Mouse (Mus musculus) adrenal gland, adult 8-10 months (tissue): ENCODE measurements at regions not wholly inside any gene's neighbourhood (a gene's known extent, or its start where the extent isn't known, plus 50 kb on each side); places are given as distances from the start of the nearest gene placed in this dataset.

Source experiments
- DNase-seq: peaks from one replicate; pipeline ENCODE4 v3.0.0; 2022

DNA sequence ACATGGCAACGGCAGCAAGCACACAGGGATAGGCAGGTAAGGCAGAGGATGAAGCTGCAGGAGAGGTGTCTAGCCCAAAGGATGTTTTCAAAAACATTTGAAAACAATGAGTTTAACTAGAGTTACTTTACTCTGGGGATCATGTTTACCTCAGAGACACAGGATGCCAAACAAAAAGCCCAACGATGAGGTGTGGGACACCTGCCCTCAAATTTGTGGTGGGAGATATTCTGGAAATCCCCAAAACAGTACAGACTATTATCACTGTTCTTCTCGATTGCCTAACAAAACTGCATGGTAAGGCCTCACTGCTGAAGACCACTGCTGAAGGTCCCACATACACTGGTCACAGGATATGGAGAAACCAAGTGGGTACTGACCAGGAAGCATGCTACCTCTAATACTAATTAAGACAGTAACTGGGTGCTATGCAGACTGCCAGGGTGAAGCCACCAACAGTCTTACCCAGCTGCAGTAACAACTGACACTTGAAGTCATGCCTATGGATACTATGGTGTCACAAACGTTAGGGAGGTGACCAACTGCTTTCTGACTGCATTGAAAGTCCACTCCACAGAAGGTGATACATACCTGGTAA lies 197.1 kb upstream of the Mkln1 start:
- DNase-seq: no peak

DNA sequence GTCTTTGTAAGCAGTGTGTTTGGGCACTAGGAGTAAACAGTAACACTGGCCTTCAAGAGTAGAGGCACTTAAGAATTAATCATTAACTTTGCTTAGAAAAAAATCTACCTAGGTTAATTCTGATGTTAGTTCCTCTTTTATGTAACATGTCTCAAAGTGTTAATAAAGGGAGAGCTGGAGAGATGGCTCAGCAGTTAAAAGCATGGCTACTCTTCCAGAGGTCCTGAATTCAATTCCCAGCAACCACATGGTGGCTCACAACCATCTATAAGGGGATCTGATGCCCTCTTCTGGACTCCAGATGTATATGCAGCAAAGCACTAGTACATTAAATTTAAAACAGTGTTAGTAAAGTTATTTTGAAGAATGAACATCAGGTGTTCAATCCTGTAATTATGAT lies 195.9 kb upstream of the Mkln1 start:
- DNase-seq: no peak

DNA sequence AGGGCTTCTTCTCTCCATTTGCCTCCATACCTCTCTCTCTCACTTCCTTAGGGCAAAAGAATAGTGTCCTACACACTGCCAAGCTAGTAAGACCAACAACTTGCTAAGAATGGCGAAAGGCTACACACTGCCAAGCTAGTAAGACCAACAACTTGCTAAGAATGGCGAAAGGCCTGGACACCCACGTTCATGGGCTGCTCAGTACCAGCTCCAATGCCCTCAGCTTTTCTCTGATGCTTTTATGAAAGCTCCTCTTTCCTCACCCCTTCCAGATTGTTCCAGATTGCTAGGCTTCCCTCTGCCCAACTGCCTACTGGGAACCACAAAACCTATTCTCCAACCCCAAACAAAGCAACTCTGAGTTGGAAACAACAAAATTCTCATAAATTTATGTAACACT lies 194.1 kb upstream of the Mkln1 start:
- no peak for DNase-seq

DNA sequence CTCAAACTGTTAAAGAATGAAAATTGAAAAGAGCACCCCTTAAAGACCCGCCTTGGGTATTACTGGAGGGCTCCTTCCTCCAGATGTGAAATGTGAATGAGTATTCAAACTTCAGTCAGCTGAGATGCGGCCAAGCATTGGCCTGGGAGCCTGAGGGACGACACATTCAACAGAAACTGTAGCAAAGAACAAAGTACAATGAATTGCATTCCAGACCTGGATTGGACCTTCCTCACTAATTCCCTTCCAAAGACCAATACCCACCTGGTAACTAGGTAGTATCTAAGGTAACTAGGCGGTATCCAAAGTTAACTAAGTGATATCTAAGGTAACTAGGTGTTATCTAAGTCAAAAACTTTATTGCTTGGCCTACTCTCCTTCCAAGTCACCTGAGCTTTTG lies 193.7 kb upstream of the Mkln1 start:
- DNase-seq: no peak

DNA sequence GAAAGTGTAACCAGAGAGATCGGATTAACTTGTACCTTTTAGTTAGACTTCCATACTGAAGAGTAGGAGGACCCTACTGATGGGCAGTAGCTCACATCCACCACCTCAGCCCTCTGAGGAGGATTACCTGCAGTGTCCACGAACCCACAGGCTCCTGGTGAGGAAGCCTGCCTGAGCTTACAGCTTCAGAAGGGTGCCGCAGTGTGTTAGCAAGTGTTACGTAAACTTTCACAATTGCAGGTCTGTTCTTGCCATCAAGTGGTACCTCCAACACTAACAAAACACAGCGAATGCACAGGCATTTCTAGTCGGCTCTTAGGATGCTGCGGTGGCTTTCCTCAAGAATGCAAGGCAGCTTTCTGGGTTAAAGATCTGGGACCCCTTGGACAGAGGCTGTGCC lies 192.4 kb upstream of the Mkln1 start:
- no peak for DNase-seq

DNA sequence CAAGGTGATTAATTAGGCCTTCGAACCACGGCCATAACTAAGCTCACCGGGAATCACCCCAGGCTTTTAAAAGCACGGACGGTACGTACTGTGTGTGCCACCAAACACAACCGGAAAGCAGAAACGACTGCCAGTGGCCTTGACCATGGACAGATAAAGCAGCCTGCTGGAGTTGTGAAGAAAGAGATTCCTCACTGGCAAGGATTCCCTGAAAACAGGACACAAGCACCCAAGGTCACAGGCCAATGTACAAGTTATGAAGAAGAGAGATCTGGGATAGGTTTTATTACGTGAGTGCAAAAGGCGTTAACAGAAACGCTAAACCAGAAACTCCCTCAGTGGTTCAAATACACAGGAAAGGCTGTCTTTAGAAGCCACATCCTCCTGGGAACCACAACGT lies 191.3 kb upstream of the Mkln1 start:
- DNase-seq: peak; percentile 75

DNA sequence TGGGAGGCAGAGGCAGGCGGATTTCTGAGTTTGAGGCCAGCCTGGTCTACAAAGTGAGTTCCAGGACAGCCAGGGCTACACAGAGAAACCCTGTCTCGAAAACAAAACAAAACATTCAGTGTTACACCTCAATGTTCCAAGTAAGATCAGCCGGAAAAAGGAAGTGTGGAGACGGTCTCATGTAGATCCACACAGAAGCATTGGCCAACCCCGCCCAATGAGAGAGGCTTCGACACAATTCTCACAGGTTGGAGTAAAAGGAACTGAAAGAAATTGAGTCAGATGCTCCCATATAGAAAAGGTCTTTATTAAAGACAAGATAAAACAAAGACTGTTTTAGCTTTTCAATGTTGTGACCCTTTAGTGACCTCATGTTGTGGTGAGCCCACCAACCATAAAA lies 190.3 kb upstream of the Mkln1 start:
- DNase-seq: no peak

DNA sequence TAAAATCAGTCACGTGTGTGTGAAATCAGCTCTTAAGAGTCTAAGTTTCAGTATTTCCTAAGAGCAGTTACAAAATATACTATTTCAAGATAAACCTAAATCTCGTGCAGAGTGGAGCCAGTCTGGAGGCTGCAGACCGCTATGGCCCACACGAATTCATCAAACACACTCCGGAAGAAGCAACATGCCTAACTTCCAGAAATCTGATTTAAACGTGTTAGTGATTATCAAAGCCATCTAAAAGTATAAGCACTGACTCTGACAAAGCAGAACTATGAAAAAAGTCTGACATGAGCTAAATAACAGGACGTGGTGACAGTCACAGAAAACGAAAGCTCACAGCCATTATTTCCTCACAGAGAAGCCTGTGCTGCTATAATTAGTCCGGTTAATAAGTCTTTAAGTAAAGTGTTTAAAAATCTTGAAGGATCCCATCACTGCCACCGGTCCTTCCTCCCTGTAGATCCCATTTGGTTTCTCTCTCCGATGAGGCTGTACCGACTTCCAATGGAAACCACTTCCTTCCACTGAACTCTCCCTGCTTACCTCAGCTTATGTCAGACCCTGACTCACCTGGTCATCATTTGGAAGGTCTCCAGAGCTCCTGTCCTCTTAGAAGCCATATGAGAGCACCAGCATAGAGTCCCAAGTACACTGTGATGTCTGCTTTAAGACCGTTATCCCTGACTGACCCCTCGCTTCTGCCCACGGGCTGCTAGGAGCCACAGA lies 189.0 kb upstream of the Mkln1 start:
- no peak for DNase-seq

DNA sequence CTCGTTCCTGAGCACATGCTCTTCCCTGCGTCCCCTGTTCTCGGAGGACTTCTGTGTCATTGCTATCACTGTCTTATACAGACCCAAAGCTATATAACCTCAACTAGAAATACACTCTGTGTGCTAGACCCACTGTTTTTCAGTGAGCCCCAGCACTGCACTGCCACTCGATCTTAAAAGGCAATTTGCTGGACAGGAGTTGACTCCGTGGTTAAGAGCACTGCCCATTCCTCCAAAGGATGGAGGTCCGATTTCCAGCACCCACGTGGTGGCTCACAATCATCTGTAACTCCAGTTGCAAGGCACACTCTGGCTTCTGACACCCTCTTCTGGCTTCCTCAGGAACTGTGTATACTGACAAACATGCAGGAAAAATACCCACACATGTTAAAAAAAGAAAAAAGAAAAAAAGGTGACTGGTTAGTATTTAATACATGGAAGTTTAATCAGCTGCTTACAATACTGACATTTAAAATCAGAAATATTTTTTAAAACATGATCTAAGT lies 188.3 kb upstream of the Mkln1 start:
- DNase-seq: no peak

DNA sequence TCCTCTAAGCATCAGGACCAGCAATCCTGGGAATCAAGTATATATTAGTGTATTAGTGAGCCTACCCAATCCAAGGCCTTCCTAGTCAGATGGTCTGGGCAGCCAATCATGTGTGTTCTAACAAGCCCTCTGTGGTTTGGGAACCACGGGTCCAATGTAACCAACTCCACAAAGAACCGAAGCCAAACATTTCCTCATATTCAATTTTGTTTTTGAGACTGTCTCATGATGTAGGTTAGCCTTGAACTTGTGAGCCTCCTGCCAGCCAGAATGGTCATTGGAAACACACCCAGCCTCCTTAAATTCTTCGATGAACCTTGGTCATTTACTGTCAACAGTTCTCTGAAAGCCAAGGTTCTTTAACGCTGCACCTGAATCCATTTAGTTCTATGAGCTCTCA lies 187.4 kb upstream of the Mkln1 start:
- no peak for DNase-seq

DNA sequence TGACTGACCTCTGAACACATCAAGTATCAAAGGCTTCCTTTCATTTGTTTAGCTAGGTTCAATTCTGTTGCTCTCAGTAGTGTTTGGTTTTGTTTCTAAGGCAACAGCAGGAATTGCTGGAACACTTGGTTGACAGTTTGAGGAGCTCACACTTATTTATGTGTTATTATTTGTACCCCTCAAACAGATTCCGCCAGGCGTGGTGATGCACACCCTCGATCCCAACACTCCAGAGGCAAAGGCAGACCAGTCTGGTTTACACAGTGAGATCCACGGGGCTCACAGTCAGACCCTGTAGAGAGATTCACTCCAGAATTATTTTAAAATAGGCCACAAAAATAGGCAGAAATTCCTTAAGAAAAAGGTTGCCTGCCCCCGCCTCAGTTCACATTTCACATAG lies 186.9 kb upstream of the Mkln1 start:
- DNase-seq: no peak

DNA sequence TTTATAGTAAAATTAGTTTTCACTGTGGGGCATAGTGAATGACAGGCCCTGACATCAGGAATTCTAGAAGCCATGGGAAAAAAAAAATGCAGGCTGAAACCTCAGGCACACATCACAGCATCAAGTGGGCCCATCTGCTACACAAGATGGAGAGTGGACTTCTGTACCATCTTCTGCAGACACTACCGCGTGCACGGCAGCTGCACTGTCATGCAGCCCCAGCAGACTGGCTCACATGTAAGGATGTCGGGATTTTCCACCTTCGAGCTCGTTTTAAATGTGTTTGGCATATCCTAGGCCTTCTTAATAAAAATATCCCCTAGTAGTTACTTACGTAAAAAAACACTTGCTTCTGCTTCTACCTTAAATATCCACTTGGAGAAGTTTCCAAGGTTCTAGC lies 186.5 kb upstream of the Mkln1 start:
- DNase-seq: no peak

DNA sequence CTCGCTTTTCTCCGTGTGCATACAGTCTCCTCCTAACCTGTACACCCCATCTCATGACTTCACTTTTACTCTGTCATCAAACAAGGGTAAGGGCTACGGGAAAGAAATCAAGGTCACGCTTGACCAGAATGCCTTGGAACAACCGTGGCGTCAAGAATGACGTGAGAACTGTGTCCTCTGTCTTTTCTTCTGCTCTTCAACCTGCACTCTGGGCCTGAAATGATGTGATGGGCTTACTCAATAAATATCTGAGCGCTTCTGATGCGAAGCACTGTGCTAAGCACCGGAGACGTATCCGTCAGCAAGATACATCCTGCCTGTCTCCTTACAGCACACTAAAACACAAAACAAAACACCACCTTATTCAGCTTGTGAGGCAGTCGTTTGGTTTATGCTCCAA lies 185.8 kb upstream of the Mkln1 start:
- no peak for DNase-seq

DNA sequence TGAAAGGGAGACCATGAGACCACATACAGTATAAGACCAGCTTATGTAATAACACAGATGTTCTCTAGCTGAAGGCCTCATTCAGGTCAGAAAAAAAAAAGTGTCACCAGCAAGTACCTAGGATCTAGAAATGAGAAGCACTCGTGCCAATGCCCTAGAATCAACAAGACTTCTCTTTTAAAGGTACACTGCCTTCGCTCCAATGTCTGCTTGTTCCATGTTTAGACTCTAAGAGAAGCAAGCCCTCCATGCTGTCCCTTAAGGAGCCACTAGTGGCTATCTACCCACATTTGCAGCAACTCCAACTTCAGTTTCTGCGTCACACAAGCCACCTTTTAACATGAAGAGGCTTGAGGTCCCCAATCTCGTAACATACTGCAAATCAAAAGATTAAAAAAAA lies 185.4 kb upstream of the Mkln1 start:
- no peak for DNase-seq

DNA sequence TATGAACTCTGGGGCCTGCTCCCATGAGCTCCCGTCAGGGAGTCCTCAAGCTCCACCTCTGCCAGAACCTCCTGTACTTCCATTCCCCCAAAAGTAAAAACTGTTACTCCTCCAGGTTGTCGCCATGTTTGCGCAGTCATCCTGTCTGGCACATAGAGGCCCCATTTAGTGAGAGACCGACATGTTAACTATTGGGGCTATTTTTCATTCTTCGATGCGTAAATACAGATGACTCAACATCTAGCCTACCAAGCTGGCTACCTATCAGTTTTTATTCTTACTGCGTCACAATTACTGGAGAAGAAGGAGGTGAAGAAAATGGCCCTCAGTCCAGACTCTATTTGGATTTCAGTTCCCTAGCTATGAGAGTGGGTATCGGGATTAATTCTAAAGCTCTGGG lies 182.9 kb upstream of the Mkln1 start:
- no peak for DNase-seq

DNA sequence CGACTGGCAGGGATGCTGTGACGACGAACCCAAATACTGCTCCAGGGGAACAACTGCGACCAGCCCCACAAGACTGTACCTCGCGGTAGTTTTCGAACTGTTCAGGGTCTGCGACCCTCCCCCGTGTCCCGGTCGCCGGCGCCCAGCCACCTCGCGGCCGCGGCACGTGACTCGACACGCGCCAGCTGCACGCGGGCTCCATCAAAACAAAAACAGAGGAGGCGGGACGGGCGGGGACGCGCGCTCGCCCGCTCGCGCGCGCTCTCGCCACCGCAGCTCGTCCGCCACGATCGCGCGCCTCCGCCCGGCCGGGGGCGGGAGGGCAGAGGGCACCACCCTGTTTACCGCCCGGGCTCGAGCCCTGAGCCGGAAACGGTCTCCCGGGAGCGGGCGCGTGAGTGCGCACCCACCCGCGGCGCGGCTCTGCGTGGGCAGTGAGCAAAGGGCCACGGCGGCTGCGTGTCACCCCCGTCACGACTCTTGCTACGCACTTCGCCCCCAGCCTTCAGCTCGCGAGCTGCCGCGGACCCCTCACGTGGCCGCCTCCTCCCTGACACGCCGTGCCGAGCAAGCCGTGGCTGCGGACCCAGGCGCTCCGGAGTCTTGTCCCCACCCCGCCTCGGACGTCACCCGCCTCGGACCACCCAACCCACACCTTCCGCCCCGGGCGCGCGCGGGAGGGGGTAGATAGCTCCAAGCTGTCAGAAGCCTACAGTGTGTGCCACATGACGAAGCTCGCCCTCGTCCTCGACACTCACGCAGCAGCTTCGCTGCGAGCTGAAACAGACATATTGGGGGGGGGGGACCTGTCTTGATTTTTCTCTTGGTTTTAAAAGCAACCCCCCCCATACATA lies 182.1 kb upstream of the Mkln1 start:
- peak; percentile 96 for DNase-seq

DNA sequence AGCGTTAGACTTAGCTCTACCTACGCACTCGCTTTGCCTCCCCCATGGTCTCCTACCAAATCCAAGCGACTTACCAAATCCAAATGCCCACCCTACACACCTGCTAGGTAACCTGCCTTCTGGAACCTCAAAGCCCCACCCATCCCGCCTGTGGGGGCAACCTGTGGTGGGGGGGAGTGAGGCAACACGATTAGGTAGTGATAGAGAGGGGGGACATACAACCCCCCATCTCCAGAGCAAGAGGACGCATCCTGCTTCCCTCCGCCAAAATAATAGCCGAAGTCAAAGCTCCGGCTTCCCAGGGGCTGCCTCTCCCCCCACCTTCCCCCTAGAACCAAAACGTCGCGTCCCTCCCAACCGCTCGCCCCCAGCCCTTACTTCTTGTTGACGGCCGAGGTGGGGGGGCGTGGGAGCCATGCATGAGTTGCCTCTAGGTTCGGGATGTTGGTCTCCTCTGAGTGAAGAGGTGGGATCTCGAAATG lies 181.4 kb upstream of the Mkln1 start:
- DNase-seq: peak; percentile 67

DNA sequence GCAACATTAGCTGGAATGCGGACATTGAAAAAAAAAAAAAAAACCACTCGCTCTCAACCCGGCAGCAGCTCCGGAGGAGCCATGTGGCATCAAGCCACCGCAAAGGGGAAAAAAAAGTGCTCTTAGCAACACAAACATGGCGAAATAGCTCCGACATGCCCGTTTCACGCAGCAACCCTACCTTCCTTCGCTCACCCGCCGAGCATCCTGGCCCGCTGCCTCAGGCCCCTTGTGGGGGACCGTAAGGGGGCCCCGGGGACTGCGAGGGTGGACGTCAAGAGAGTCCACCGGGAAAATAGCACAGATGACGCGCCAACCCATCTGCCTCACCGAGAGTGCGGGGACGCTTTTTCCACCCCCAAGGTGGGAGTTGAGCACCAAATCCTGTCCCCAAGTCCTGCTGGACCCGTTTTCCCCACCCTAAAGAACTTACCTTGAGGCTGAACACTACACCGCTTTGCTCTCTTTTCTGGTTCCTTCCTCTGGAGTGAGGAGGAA lies 180.8 kb upstream of the Mkln1 start:
- no peak for DNase-seq

DNA sequence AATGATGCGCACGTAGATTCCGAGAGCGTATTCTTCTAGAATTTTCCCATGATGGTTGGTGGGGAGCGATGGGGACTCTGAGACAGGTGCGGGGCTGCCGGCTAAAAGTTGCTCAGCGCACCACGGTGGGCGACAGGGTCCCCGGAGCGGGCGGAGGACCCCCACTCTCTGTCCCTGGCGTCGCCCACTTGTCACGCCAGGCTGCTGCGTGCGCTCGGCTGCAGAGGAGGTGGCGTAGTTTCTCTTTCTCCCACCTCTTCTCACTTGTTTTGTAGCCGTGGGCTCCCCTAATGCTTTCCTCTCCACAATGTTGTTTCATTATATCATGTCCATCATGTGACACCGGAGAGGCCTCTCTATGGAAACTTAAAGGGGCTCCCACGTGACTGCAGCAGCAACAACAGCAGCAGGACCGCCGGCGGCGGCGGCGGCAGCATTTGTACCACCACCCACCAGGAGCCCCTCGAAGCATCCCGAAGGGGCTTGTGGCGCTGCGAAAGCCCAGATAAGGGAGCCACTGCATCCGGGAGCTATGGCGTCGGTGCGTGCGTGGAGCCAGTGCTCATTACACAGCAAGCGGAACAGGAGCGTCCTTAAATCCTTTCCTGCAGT lies 180.3 kb upstream of the Mkln1 start:
- peak; percentile 71 for DNase-seq

DNA sequence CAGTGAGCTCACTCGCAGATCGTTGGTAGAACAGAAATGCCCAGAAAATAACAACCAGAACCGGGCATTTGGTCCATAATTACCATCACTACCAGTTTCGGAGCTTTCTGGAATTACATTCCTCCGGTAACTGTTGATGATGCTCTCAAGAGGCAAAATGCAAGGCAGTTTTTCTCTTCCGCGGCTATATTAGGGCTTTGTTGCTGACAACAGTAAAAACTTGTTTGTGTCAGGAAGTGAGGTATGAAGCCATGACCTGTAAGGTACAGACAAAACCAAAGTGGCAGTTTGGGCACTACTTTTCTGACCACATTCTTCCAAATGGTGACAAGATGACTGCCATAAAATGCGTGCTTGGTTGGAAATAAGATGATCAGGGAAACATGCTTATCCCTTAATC lies 179.7 kb upstream of the Mkln1 start:
- no peak for DNase-seq

DNA sequence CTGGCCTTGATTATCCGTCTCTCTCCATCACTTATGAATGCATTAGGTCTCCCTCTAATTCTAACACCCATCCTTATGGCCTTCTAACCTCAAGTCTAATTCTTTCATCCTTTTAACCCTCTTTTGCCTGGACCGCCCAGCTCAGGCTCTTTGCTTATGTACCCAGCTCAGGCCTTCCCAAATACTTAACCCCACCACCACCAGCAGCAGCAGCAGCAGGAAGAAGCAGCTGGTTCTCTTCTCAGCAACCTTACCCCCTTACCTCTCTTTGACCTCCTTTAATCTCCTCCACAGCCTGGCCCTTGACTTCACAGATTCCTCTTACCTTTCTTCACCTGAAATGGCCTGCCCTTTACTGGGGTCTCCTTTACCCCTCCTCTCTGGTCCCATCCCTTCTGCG lies 178.8 kb upstream of the Mkln1 start:
- DNase-seq: no peak

DNA sequence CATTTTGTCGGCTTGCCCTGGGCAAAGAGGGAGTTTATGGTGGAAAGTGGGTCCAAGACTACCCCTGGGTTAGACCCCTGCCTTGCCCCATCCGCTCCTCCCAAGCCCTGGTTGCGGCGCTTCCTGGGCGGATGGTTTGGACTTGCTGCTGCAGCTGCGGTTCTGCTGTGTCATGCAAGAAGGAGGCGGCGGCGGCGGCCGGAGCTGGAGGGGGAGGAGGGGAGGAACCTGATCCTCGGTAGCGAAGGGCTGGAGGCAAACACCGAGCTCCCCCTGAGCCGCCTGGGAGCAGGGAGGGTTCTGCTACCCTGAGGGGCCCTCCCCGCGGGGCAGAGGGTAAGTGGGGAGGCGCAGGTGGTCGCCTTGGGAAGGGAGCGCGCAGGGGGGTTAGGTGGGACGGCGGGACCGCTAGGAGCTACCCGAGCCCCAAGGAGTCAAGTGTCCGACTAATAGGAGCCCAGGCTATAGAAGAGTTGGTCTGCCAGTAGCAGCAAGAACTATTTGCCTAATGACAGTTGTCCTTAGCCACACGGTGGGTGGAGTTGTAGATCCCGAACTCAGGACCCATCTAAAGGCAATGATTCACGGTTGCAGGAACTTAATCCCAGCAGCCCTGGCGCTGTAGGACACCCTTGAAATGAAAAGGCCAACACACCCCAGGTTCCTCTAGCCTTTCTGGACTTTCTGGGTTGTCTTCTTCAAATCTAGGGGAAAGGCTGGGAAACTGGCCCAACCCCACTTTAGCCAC lies 178.2 kb upstream of the Mkln1 start:
- DNase-seq: peak; percentile 82
